Mouse (Mus musculus): Measurements from ENCODE around the gene Tepsin. TPM values are rescaled to one million over a fixed set of nuclear protein-coding genes. Genes with fewer than 3 reads are reported as not detected.

Tepsin gene
- polyA plus RNA-seq, 1 experiment from 2014 or later: 21.7 TPM

DNA sequence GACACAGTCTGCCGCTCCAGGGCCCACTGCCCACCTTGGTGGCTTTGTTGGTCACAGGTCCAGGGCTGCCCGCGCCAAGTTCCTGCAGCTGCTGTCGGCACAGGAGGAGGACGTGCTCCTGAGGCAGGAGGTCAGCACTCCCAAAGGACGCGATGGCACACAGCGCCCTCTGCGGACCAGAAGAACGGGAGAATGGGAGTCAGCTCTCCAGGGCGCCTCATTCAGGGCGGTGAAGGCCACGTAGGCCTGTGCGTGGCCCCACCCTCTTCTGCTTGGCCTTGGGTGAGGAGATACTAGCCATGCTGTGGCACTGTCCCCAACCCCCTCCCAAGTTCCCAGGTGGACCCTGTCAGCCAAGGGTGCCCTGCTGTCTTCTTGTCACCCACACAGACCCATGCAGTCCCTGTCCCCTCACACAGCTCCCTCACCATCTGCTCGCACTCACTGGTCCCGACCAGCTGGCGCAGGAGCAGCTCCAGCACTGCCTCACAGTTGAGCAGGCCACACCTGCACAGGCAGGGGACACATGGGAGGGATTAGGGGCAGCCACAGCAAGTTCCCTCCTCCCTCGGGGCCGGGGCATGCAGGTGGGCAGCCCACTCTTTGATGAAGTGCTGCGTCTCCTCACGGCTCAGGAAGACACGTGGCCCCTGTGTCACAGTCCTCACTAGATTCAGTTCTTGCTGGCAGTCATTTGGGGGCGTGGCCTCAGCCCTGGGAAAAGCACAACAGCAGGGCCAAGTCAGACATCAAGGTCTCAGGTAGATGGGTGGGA lies 5.5 kb downstream of the Tepsin start:
- WGBS: 77% methylated on average over 23 of the region's 23 CpGs
- peaks cover 12% of the 10 kb centered on the region for H3K36me3 ChIP-seq (ENCODE audit: control insufficient read depth, insufficient read depth)

GRCm38 (mm10) chr11:120090661-120091060 lies 7.9 kb downstream of the Tepsin start:
- no peak overlapping the region for H3K4me2 ChIP-seq (ENCODE audit: low read length)
- peaks cover 12% of the 10 kb centered on the region for H3K36me3 ChIP-seq (ENCODE audit: control insufficient read depth, insufficient read depth)
- H3K9me3 ChIP-seq (ENCODE audit: control insufficient read depth, low read length): no peaks in the 10 kb centered on the region
- ATAC-seq: no peak
- WGBS: 91% methylated on average over 4 of the region's 4 CpGs
- H3K9ac ChIP-seq (replicated peaks; ENCODE audit: low read depth, low read length): no peak overlapping the region
- H3K27me3 ChIP-seq (replicated peaks; ENCODE audit: control insufficient read depth, insufficient read depth, low read length): no peaks in the 10 kb centered on the region
- H3K4me3 ChIP-seq (replicated peaks; ENCODE audit: low read length): no peak overlapping the region
- H3K27ac ChIP-seq (ENCODE audit: low read length): no peak overlapping the region
- peaks cover 6% of the 10 kb centered on the region for H3K4me1 ChIP-seq (replicated peaks; ENCODE audit: control insufficient read depth, insufficient read depth, low read length)

More for the DNA sequence above, 5.5 kb downstream of the Tepsin start:
- Histone ChIP-seq H3K9me3 (ENCODE audit: control insufficient read depth, low read length) (no peaks in the 10 kb centered on the region), H3K9ac (replicated peaks; ENCODE audit: low read depth, low read length) (no peak overlapping the region), H3K27ac (ENCODE audit: low read length) (no peak overlapping the region), H3K4me3 (replicated peaks; ENCODE audit: low read length) (no peak overlapping the region), H3K27me3 (replicated peaks; ENCODE audit: control insufficient read depth, insufficient read depth, low read length) (no peaks in the 10 kb centered on the region), H3K4me2 (ENCODE audit: low read length) (no peak overlapping the region), H3K4me1 (replicated peaks; ENCODE audit: control insufficient read depth, insufficient read depth, low read length) (peaks cover 7% of the 10 kb centered on the region)
- 0 out of 2 replicates have a peak, but pooled peaks have one; percentile 19 for ATAC-seq

DNA sequence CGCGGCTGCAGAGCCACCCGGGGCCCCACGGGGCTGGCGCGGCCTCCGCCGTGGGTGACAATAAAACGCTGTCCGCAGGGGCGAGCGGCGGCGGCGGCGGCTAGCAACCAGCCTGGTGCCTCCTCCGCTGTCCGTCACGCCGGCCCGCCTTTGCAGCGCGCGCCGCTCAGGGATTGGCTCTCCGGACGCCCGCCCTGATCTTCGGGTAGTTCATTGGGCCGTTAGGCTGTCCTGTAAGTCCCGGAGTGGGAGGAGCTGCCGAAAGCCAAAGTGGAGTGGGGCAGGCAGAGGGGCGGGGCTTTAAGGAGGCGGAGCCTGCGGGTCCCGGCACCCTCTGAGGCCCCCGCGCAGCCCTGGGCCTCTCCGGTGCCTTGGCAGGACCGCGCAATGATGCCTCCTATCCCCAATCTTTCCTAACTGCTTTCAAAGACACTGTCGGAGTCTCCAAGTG lies 11.8 kb downstream of the Tepsin start, which contains the start of gene Cep131:
TSS of gene Cep131 (minus strand) at position 126 of the 451 bp plus-strand sequence.
- ATAC-seq: peak; percentile 99
- Histone ChIP-seq H3K4me1 (replicated peaks; ENCODE audit: control insufficient read depth, insufficient read depth, low read length) (peaks cover 14% of the 10 kb centered on the region), H3K4me2 (ENCODE audit: low read length) (peak within 1 kb of the TSS; percentile 95), H3K36me3 (ENCODE audit: control insufficient read depth, insufficient read depth) (peaks cover 7% of the 10 kb centered on the region; the same call in 1 of the 2 replicates), H3K9me3 (ENCODE audit: control insufficient read depth, low read length) (no peaks in the 10 kb centered on the region), H3K27me3 (replicated peaks; ENCODE audit: control insufficient read depth, insufficient read depth, low read length) (no peaks in the 10 kb centered on the region), H3K4me3 (replicated peaks; ENCODE audit: low read length) (peak within 1 kb of the TSS; percentile 94), H3K27ac (ENCODE audit: low read length) (peak within 1 kb of the TSS; percentile 77), H3K9ac (replicated peaks; ENCODE audit: low read depth, low read length) (peak within 1 kb of the TSS; percentile 98)
- 0% methylated on average over 41 of the region's 42 CpGs for WGBS

DNA sequence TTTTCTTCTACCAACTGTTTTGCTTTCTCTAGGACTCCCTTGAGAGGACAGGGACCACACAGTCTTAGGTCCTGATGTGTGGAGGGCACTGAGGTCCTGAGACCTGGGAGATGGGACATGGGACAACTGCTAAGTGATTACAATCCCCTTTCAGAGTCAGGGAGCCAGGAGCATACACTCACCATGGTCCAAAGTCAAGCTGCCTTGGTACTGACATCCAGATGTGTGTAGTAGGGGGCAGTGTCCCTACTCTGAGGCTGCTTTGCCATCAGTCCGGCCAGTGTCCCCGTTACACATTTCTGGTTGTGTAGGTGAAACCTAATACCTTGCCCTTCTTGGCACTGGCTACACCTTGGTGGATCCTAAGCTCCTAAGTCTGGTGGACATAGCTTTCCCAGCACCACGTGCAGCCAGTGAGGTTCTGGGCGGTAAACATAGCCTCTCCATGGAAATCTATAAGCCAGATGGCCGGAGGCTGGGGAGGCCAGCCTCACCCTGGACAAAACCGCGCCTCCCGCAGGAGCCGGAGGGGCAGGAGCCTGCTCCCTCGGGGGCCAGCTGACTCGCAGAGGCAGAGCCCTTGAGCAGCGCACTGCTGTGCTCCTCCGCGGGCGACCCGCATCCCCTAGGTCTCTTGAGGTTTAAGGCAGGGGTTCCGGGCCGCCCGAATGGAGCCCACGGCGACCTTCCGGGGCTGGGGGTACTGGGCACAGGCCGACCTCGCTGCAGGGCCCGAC lies 12.5 kb downstream of the Tepsin start:
- Histone ChIP-seq H3K27ac (ENCODE audit: low read length) (peak overlapping the region; percentile 77), H3K36me3 (ENCODE audit: control insufficient read depth, insufficient read depth) (peaks cover 3% of the 10 kb centered on the region; the same call in 1 of the 2 replicates), H3K9me3 (ENCODE audit: control insufficient read depth, low read length) (no peaks in the 10 kb centered on the region), H3K4me2 (ENCODE audit: low read length) (peak overlapping the region; percentile 95), H3K27me3 (replicated peaks; ENCODE audit: control insufficient read depth, insufficient read depth, low read length) (no peaks in the 10 kb centered on the region), H3K4me3 (replicated peaks; ENCODE audit: low read length) (peak overlapping the region; percentile 94), H3K4me1 (replicated peaks; ENCODE audit: control insufficient read depth, insufficient read depth, low read length) (peaks cover 14% of the 10 kb centered on the region), H3K9ac (replicated peaks; ENCODE audit: low read depth, low read length) (peak overlapping the region; percentile 98)
- ATAC-seq: peak; percentile 45
- under 1% methylated on average over 25 of the region's 25 CpGs for WGBS

DNA sequence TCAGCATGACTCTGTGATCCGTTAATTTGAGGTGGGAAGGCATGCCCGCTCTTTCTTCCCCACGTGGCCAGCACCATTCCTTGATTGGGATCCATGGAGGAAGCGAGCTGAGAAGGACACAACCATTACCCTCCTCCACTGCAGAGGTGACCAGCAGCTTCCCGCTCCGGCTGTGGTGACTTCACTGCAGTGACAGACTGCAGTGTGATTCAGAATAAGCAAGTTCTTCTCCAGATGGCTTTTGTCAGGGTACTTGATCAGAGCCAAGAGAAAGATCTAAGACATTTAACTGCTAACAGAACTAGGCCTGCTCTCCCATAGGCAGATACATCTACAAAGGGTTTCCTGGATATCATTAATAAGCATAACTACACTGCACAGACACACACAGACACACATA lies 18.2 kb downstream of the Tepsin start:
- Histone ChIP-seq H3K4me1 (replicated peaks; ENCODE audit: control insufficient read depth, insufficient read depth, low read length) (peaks cover 5% of the 10 kb centered on the region), H3K4me3 (replicated peaks; ENCODE audit: low read length) (no peak overlapping the region), H3K27me3 (replicated peaks; ENCODE audit: control insufficient read depth, insufficient read depth, low read length) (no peaks in the 10 kb centered on the region), H3K4me2 (ENCODE audit: low read length) (no peak overlapping the region), H3K27ac (ENCODE audit: low read length) (no peak overlapping the region), H3K9me3 (ENCODE audit: control insufficient read depth, low read length) (no peaks in the 10 kb centered on the region), H3K36me3 (ENCODE audit: control insufficient read depth, insufficient read depth) (peaks cover 9% of the 10 kb centered on the region), H3K9ac (replicated peaks; ENCODE audit: low read depth, low read length) (no peak overlapping the region)
- ATAC-seq: no peak
- 87% methylated on average over 6 of the region's 6 CpGs for WGBS

GRCm38 (mm10) chr11:120076191-120076590 lies 22.3 kb downstream of the Tepsin start:
- no peak overlapping the region for H3K4me2 ChIP-seq (ENCODE audit: low read length)
- no peak overlapping the region for H3K27ac ChIP-seq (ENCODE audit: low read length)
- peaks cover 14% of the 10 kb centered on the region for H3K36me3 ChIP-seq (ENCODE audit: control insufficient read depth, insufficient read depth)
- H3K9ac ChIP-seq (replicated peaks; ENCODE audit: low read depth, low read length): no peak overlapping the region
- H3K27me3 ChIP-seq (replicated peaks; ENCODE audit: control insufficient read depth, insufficient read depth, low read length): no peaks in the 10 kb centered on the region
- WGBS: 88% methylated on average over 3 of the region's 3 CpGs
- H3K9me3 ChIP-seq (ENCODE audit: control insufficient read depth, low read length): no peaks in the 10 kb centered on the region
- no peak for ATAC-seq
- no peak overlapping the region for H3K4me3 ChIP-seq (replicated peaks; ENCODE audit: low read length)
- H3K4me1 ChIP-seq (replicated peaks; ENCODE audit: control insufficient read depth, insufficient read depth, low read length): no peaks in the 10 kb centered on the region

DNA sequence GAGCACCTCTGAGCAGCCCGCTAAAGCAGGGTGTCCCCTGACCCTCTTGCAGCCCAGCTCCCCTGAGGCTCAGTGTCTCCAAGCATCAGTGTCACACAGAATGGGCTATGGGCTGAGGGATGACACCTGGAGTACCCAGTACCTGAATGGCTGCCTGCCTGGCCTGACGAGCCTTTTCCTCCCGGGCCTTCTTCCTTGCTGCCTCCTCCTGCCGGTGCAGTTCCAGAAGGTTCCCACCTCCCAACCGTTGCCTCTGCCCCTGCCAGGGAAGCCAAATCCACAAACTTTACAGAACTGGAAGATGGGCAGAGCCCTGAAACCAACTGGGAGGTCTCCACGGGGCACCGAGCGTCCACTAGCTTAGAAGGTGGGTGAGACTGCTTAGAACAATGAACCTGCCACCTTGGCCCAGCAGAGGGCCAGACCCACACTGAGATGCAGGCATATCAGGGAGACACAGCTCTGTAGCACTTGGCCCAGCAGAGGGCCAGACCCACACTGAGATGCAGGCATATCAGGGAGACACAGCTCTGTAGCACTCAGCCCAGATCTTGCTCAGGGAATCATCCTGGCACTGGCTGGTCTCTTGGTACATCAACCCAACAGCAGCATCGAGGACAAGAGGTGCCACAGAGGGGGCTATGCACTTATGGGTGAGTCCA lies 25.4 kb downstream of the Tepsin start:
- H3K36me3 ChIP-seq (ENCODE audit: control insufficient read depth, insufficient read depth): peaks cover 20% of the 10 kb centered on the region
- H3K27ac ChIP-seq (ENCODE audit: low read length): no peak overlapping the region
- H3K4me2 ChIP-seq (ENCODE audit: low read length): no peak overlapping the region
- 94% methylated on average over 9 of the region's 9 CpGs for WGBS
- ATAC-seq: no peak
- H3K9me3 ChIP-seq (ENCODE audit: control insufficient read depth, low read length): no peaks in the 10 kb centered on the region
- no peaks in the 10 kb centered on the region for H3K27me3 ChIP-seq (replicated peaks; ENCODE audit: control insufficient read depth, insufficient read depth, low read length)
- no peak overlapping the region for H3K4me3 ChIP-seq (replicated peaks; ENCODE audit: low read length)
- no peaks in the 10 kb centered on the region for H3K4me1 ChIP-seq (replicated peaks; ENCODE audit: control insufficient read depth, insufficient read depth, low read length)
- H3K9ac ChIP-seq (replicated peaks; ENCODE audit: low read depth, low read length): no peak overlapping the region

DNA sequence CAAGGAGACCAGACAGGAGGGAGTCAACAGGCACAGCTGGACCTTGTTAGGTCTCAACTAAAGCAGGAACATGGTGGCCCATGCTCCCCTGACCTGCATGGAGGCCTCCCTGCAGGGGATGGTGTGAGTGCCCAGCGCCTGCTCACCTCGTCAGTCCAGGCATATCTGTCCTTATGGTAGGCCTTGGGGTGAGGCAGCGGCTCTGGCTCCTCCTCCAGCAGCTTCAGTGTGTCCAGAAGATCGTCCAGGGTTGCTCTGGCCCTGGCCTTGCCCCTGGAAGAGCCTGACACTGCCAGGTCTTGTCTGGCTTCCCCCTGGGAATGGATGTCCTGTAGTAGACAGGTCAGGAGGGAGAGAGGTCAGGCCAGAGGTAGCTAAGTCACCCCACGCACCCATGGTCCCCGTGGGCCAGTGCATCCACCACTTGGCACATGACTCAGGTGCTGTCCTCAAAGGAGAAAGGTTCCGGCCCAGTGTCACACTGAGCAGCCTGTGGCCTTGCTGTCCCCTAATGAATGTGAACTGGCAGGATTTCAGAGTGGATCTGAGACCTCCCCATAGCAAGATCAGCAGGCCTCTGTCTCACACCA lies 26.7 kb downstream of the Tepsin start:
- no peak overlapping the region for H3K4me3 ChIP-seq (replicated peaks; ENCODE audit: low read length)
- H3K9me3 ChIP-seq (ENCODE audit: control insufficient read depth, low read length): no peaks in the 10 kb centered on the region
- ATAC-seq: no peak
- WGBS: 89% methylated on average over 7 of the region's 7 CpGs
- no peak overlapping the region for H3K9ac ChIP-seq (replicated peaks; ENCODE audit: low read depth, low read length)
- no peaks in the 10 kb centered on the region for H3K4me1 ChIP-seq (replicated peaks; ENCODE audit: control insufficient read depth, insufficient read depth, low read length)
- no peaks in the 10 kb centered on the region for H3K27me3 ChIP-seq (replicated peaks; ENCODE audit: control insufficient read depth, insufficient read depth, low read length)
- H3K4me2 ChIP-seq (ENCODE audit: low read length): no peak overlapping the region
- no peak overlapping the region for H3K27ac ChIP-seq (ENCODE audit: low read length)
- H3K36me3 ChIP-seq (ENCODE audit: control insufficient read depth, insufficient read depth): peaks cover 21% of the 10 kb centered on the region

- no peak for ATAC-seq
Measured at GRCm38 (mm10) chr11:120071065-120071464, 27.5 kb downstream of the Tepsin start.

More at GRCm38 (mm10) chr11:120071065-120071464, 27.5 kb downstream of the Tepsin start:
- Histone ChIP-seq H3K4me1 (replicated peaks; ENCODE audit: control insufficient read depth, insufficient read depth, low read length) (no peaks in the 10 kb centered on the region), H3K27me3 (replicated peaks; ENCODE audit: control insufficient read depth, insufficient read depth, low read length) (no peaks in the 10 kb centered on the region), H3K27ac (ENCODE audit: low read length) (no peak overlapping the region), H3K36me3 (ENCODE audit: control insufficient read depth, insufficient read depth) (peaks cover 17% of the 10 kb centered on the region), H3K9ac (replicated peaks; ENCODE audit: low read depth, low read length) (no peak overlapping the region), H3K9me3 (ENCODE audit: control insufficient read depth, low read length) (no peaks in the 10 kb centered on the region), H3K4me2 (ENCODE audit: low read length) (no peak overlapping the region), H3K4me3 (replicated peaks; ENCODE audit: low read length) (no peak overlapping the region)
- 69% methylated on average over 12 of the region's 12 CpGs for WGBS

Measured in forebrain, embryonic 16.5 days (tissue).